Mouse (Mus musculus): ENCODE measurements around the gene Catsper2. TPM values are rescaled to one million over a fixed set of nuclear protein-coding genes. Genes with fewer than 3 reads are reported as not detected.

The Catsper2 gene
- polyA plus RNA-seq, 1 experiment from 2014 or later, result 2.2 TPM

DNA sequence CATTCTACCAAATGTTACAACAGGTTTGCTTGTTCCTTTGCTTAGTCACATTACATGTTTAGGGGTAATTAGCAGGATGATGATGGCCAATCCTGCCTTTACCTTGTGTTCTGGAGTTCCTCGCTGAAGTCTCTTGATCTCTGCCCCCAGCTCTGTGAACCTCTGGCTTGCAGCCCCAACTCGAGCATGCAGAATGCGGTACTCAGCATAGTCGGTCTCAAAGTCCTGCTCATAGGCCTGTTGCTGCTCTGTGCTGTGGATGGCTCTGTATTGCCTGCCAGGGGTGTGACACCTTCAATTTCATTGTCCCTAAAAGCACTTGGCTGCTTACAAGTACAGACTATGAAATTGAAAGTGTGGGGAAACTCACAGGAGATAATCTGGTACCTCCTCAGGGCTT, 26.2 kb upstream of the Catsper2 start:
- DNase-seq (ENCODE audit: low read depth, low spot score) (no peak), ATAC-seq (no peak)
- TF ChIP-seq CTCF (IDR thresholded peaks at IDR 0.05), result no peak
- POLR2A ChIA-PET, result interaction anchor here (0.5 kb wide), 1 partner anchor 11 kb away, joined by 3 read pairs; no protein-coding TSS in a partner anchor
- CTCF ChIA-PET, result interaction anchor here (1.4 kb wide), 1 partner anchor 12 kb away, joined by 4 read pairs; no protein-coding TSS in a partner anchor
- in situ Hi-C loops (cut with MboI; ENCODE audit: low pct_unique_long_range_greater_than_20kb), result no loop called here
- no peaks in the 10 kb centered on the region for H3K27me3 ChIP-seq

DNA sequence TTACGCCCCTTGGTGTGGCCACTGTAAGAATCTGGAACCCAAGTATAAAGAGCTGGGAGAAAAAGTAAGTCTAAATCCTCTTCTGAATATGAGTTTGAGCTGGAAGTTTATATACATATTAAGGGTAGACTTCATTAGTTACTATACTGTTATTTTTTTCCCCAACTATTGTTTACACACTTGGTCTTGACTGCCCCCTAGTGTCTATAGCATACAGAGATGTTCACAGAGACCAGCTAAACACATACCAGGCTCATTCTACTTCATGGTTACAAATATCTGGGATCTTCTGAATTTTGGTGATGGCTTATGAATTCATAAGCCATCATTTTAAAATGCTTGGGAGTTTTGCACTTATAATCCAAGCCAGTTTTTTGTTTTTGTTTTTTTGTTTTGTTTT, 21.3 kb upstream of the Catsper2 start:
- CTCF ChIA-PET, result interaction anchor here (1.0 to 2.0 kb wide), 4 partner anchors 8 to 46 kb away, joined by 3 to 8 read pairs (median 4); no protein-coding TSS in a partner anchor
- peak; percentile 55 for TF ChIP-seq CTCF (IDR thresholded peaks at IDR 0.05)
- no peak for DNase-seq (ENCODE audit: low read depth, low spot score)
- POLR2A ChIA-PET, result interaction anchor here (0.6 kb wide), 1 partner anchor 15 kb away, joined by 3 read pairs; no protein-coding TSS in a partner anchor
- in situ Hi-C loops (cut with MboI; ENCODE audit: low pct_unique_long_range_greater_than_20kb), result no loop called here
- no peak for ATAC-seq
- H3K27me3 ChIP-seq, result no peaks in the 10 kb centered on the region

DNA sequence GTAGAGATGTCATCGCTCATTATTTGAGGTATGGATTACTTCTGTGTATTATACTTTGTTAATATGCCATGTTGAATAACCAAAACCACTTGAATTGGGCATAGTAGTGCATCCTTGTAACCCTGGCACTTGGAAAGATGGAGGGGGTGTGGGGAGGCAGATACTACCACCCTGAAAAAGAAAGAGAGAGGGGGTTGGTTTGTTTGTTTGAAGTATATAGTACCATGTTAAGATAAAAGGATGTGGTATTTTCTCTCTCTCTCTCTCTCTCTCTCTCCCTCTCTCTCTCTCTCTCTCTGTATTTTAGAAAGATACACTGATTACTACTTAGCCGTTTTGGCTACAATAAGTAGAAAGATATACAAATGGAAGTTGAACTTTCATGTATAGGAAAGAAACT, 12.3 kb upstream of the Catsper2 start:
- ATAC-seq (no peak), DNase-seq (ENCODE audit: low read depth, low spot score) (no peak)
- no peaks in the 10 kb centered on the region for H3K27me3 ChIP-seq
- ChIA-PET POLR2A (no interaction called here), CTCF (interaction anchor here (1.9 kb wide), 1 partner anchor 10 kb away, joined by 8 read pairs; no protein-coding TSS in a partner anchor)
- in situ Hi-C loops (cut with MboI; ENCODE audit: low pct_unique_long_range_greater_than_20kb), result no loop called here
- TF ChIP-seq CTCF (IDR thresholded peaks at IDR 0.05), result no peak

DNA sequence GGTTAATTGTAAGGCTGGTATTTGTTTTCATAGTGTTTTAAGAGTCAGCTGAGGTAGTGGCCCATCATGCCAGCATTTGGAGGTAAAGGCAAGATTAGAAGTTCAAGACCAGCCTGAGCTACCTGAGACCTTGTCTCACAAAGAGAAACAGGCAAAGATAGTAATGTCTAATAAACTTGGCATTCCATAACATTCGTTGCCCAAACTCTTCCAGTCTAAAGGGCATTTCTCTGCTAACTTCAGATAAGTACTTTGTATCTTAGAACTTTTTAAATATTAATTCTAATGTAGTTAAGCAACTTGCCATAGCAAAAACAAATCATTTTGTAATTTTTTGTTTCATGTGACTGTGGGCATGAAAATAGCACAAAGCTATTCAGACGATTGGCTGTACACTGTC, 9.6 kb upstream of the Catsper2 start:
- ChIA-PET POLR2A (no interaction called here), CTCF (interaction anchor here (0.6 to 1.4 kb wide), 3 partner anchors 8 to 14 kb away, joined by 3 to 6 read pairs (median 4); no protein-coding TSS in a partner anchor)
- no peaks in the 10 kb centered on the region for H3K27me3 ChIP-seq
- DNase-seq (ENCODE audit: low read depth, low spot score), result no peak
- no peak for TF ChIP-seq CTCF (IDR thresholded peaks at IDR 0.05)
- in situ Hi-C loops (cut with MboI; ENCODE audit: low pct_unique_long_range_greater_than_20kb), result no loop called here
- ATAC-seq, result no peak

DNA sequence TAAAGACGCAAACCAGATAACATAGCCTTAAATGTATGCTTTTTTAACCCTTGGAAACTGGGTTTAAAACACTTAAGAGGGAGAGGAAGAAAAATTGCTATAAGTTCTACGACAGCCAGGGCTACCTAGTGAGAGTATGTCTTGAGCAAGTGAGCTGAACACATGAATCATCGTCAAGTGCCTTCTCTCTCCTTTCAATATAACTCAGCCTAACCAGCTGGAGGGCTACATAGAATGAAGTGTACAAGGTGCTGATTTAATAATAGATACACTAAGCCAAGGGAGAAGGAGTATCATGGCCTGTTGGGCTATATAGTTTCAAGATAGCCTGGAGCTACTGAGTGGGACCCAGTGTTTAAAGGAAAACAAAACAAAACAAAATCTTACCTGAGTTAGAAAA, 4.9 kb upstream of the Catsper2 start:
- DNase-seq (ENCODE audit: low read depth, low spot score) (no peak), ATAC-seq (no peak)
- ChIA-PET POLR2A (no interaction called here), CTCF (interaction anchor here (1.2 to 2.1 kb wide), 2 partner anchors 9 to 13 kb away, joined by 3 to 6 read pairs; no protein-coding TSS in a partner anchor)
- no peaks in the 10 kb centered on the region for H3K27me3 ChIP-seq
- TF ChIP-seq CTCF (IDR thresholded peaks at IDR 0.05), result no peak
- in situ Hi-C loops (cut with MboI; ENCODE audit: low pct_unique_long_range_greater_than_20kb), result no loop called here

DNA sequence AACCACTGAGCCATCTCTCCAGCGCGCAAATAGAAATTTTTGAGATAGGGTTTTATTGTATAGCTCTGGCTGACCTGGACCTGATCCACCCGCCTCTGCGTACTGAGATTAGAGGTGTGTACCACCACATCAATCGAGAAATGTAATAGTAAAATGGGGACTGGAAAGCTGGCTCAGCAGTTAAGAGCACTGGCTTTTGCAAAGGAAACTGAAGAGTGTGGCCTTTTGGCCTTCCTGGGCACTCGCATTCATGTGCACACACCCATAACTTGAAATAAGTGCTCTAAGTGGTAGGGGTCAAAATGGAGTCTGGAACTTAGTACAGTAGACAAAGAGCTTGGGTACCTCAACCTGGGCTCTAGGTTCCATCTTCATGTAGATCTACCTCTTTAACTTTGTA, 2.8 kb upstream of the Catsper2 start:
- DNase-seq (ENCODE audit: low read depth, low spot score), result no peak
- H3K27me3 ChIP-seq, result no peaks in the 10 kb centered on the region
- no peak for ATAC-seq
- in situ Hi-C loops (cut with MboI; ENCODE audit: low pct_unique_long_range_greater_than_20kb), result no loop called here
- no peak for TF ChIP-seq CTCF (IDR thresholded peaks at IDR 0.05)
- ChIA-PET POLR2A (no interaction called here), CTCF (interaction anchor here (1.1 to 1.7 kb wide), 2 partner anchors 13 to 18 kb away, joined by 3 to 4 read pairs; no protein-coding TSS in a partner anchor)

DNA sequence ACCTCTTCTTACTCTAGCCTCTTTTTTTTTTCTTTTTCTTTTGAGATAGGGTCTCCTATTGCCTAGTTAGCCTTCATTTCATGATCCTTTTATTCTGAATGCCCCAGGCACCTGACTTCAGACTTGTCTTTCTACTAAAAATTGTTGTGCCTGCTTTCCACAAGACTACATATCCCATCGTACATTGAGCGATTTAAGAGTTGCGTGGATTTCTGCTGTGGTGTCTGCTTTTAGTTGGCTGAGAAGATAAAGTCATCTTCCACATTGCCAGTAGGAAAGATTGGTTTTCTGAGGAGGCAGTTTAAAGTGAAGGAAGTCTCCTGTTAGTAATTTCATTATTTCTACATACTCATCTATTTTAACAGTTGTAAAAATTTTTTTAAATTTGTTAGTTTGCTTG, 2.0 kb upstream of the Catsper2 start:
- no peak for TF ChIP-seq CTCF (IDR thresholded peaks at IDR 0.05)
- no peak for DNase-seq (ENCODE audit: low read depth, low spot score)
- no peaks in the 10 kb centered on the region for H3K27me3 ChIP-seq
- in situ Hi-C loops (cut with MboI; ENCODE audit: low pct_unique_long_range_greater_than_20kb), result no loop called here
- CTCF ChIA-PET, result interaction anchor here (1.1 to 1.7 kb wide), 2 partner anchors 14 to 19 kb away, joined by 3 to 4 read pairs; no protein-coding TSS in a partner anchor
- no peak for ATAC-seq
- POLR2A ChIA-PET, result no interaction called here

DNA sequence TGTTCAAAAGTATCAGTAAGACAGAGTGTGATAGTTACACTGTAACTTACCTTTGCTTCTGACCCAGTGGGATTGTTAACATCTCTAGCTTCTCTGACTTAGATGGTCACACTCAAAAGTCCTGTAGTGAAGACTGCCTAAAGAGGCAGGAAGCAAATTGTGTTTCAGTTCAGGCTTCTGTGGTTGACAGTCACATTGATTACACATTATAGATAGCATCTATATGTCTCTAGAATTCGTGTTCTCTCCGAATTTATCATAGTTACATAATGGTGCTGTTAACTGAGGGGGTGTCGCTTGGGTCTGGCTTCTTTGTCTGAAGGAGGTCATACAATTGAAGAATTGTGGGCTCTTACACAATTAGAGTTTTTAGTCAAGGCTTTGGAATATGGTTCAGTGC, 1.5 kb upstream of the Catsper2 start:
- ATAC-seq, result no peak

DNA sequence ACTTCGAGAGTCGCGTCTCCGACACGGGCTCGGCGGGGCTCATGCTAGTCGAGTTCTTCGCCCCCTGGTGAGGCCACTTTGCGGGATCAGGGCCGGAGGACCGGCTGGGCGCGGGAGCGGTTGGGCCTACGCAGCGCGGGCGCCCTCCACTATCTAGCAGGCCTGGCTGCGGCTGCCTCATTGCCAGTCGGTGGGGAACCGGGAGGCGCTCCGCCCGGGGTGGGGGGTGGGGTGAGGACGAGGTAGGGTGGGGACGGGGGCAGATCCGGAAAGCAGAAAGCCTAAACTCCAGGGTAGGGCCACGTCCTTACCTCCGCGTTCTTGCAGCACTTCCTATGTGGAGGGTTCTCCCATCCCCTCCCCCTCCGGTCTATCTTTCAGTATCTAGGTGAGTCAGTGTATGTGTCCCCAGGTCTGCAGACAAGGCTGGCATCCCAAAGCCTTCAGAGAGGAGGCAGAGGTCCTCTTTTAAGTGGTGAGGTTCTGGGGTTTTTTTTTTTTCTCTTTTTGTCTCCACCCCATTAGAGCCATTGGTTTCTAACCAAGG, 620 bp upstream of the Catsper2 start:
- DNase-seq (ENCODE audit: low read depth, low spot score) (peak; percentile 17), ATAC-seq (peak; percentile 31)
- ChIA-PET POLR2A (interaction anchor here (0.8 kb wide), 1 partner anchor 60 kb away, joined by 5 read pairs; the partner anchor contains the start of gene Mfap1b), CTCF (interaction anchor here (0.6 to 3.0 kb wide), 4 partner anchors 9 to 61 kb away, joined by 3 to 13 read pairs (median 4); no protein-coding TSS in a partner anchor)
- in situ Hi-C loops (cut with MboI; ENCODE audit: low pct_unique_long_range_greater_than_20kb), result no loop called here
- no peaks in the 10 kb centered on the region for H3K27me3 ChIP-seq
- no peak for TF ChIP-seq CTCF (IDR thresholded peaks at IDR 0.05)

More for the DNA sequence above, 1.5 kb upstream of the Catsper2 start:
- DNase-seq (ENCODE audit: low read depth, low spot score), result no peak
- no peak for TF ChIP-seq CTCF (IDR thresholded peaks at IDR 0.05)
- ChIA-PET POLR2A (no interaction called here), CTCF (interaction anchor here (0.6 kb wide), 1 partner anchor 8 kb away, joined by 3 read pairs; no protein-coding TSS in a partner anchor)
- in situ Hi-C loops (cut with MboI; ENCODE audit: low pct_unique_long_range_greater_than_20kb), result no loop called here
- H3K27me3 ChIP-seq, result no peaks in the 10 kb centered on the region

DNA sequence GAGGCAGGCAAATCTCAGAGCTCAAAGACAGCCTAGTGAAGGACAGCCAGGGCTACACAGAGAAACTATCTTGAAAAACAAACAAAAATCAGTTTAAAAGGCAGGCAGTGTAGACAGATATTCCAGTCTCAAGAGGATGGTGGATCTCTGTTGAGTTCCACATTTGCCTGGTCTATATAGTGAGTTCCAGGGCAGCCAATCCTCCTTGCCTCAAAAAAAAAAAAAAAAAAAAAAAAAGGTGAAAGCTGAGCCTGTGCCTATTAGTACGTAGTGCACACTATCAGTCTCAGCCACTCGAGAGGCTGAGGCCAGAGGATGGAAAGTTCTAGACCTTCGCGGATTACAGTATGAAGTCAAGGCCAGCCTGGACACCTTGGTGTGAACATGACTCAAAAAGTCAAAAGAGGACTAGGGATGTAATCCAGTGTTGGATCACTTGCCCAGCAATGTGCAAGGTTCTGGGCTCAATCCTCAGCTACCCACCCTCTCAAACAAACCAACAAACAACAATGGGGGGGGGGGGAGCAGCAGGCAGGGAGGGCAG, 677 bp downstream of the Catsper2 start:
- no peaks in the 10 kb centered on the region for H3K27me3 ChIP-seq
- ChIA-PET CTCF (interaction anchor here (0.7 to 3.0 kb wide), 4 partner anchors 12 to 60 kb away, joined by 3 to 13 read pairs (median 4); no protein-coding TSS in a partner anchor), POLR2A (interaction anchor here (0.6 to 1.0 kb wide), 2 partner anchors 15 to 61 kb away, joined by 3 to 4 read pairs; partner anchors contain the start of gene Mfap1b)
- DNase-seq (ENCODE audit: low read depth, low spot score) (no peak), ATAC-seq (peak; percentile 0)
- no peak for TF ChIP-seq CTCF (IDR thresholded peaks at IDR 0.05)
- in situ Hi-C loops (cut with MboI; ENCODE audit: low pct_unique_long_range_greater_than_20kb), result no loop called here

DNA sequence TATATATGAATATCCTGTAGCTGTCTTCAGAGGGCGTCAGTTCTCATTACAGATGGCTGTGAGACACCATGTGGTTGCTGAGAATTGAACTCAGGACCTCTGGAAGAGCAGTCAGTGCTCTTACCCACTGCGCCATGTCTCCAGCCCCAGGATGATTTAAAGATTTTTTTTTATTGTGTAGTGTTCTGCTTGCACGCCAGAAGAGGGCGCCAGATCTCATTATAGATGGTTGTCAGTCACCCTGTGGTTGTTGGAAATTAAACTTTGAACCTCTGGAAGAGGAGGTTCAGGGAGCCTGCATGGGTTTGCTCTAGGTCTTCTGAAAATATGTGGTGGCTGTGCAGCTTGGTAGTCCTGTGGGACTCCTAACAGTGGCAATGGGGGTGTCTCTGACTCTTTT, 5.4 kb downstream of the Catsper2 start:
- TF ChIP-seq CTCF (IDR thresholded peaks at IDR 0.05), result peak; percentile 71
- H3K27me3 ChIP-seq, result no peaks in the 10 kb centered on the region
- in situ Hi-C loops (cut with MboI; ENCODE audit: low pct_unique_long_range_greater_than_20kb), result loop anchor here (5.0 kb wide), 1 partner anchor 69 kb away; no protein-coding TSS in a partner anchor
- ChIA-PET POLR2A (no interaction called here), CTCF (interaction anchor here (0.9 to 1.5 kb wide), 4 partner anchors 9 to 51 kb away, joined by 3 to 4 read pairs (median 4); partner anchors contain the start of gene Ckmt1)
- ATAC-seq (no peak), DNase-seq (ENCODE audit: low read depth, low spot score) (no peak)

Measured in Patski (cell line).